Mouse (Mus musculus) MEL (cell line): ENCODE measurements around the gene Adprm. TPM values are rescaled to one million over a fixed set of nuclear protein-coding genes. Genes with fewer than 3 reads are reported as not detected.

Experiments used
- DNase-seq: peaks from one replicate; pipeline ENCODE4 v3.0.0; 2011; ENCODE audit warnings: low read depth, low spot score
- H3K27ac ChIP-seq: 2 replicates; pipeline ENCODE4 v1.5.1; 2012; ENCODE audit warnings: low read depth, mild to moderate bottlenecking, control low read depth, low read length, moderate library complexity; ENCODE audit not compliant: control insufficient read depth
- H3K27me3 ChIP-seq, 2 experiments: fragments of 150-350 bp in 1 of 2; sonication (generic) in 1 of 2; 2 replicates each; pipeline ENCODE4 v1.6.1; 2012; ENCODE audit warnings: low read length in 2 of 2, mild to moderate bottlenecking in 2 of 2, improper control_type of control experiment in 1 of 2, moderate library complexity in 1 of 2; ENCODE audit not compliant: insufficient read depth in 2 of 2, control insufficient read depth in 1 of 2
- H3K36me3 ChIP-seq, 2 experiments: 2 replicates each; pipeline ENCODE4 v1.6.1; 2012 to 2014; ENCODE audit warnings: low read length in 2 of 2, improper control_type of control experiment in 1 of 2, inconsistent platforms in 1 of 2, mild to moderate bottlenecking in 1 of 2; ENCODE audit not compliant: insufficient read depth in 2 of 2, control insufficient read depth in 1 of 2
- H3K4me1 ChIP-seq, 2 experiments: fragments of 150-350 bp in 1 of 2; sonication (generic) in 1 of 2; 2 replicates each; pipeline ENCODE4 v1.6.1; 2012; ENCODE audit warnings: low read length in 2 of 2, improper control_type of control experiment in 1 of 2, mild to moderate bottlenecking in 1 of 2; ENCODE audit not compliant: insufficient read depth in 2 of 2, control insufficient read depth in 1 of 2
- H3K4me3 ChIP-seq, 2 experiments: fragments of 150-350 bp in 1 of 2; sonication (generic) in 1 of 2; 2 replicates each; pipeline ENCODE4 v1.5.1; 2012; ENCODE audit warnings: low read depth in 2 of 2, low read length in 2 of 2, mild to moderate bottlenecking in 2 of 2, moderate library complexity in 2 of 2, control low read depth in 1 of 2, improper control_type of control experiment in 1 of 2; ENCODE audit not compliant: control insufficient read depth in 1 of 2, insufficient read depth in 1 of 2
- H3K79me2 ChIP-seq: 2 replicates; pipeline ENCODE4 v1.6.1; 2012; ENCODE audit warnings: mild to moderate bottlenecking, low read length, moderate library complexity; ENCODE audit not compliant: control insufficient read depth, poor library complexity, insufficient read depth
- H3K9ac ChIP-seq: 2 replicates; pipeline ENCODE4 v1.6.1; 2012; ENCODE audit warnings: low read depth, mild to moderate bottlenecking, control low read depth, low read length, moderate library complexity; ENCODE audit not compliant: control insufficient read depth, poor library complexity, severe bottlenecking
- H3K9me3 ChIP-seq: fragments of 150-350 bp; sonication (generic); replicated peaks from 2 replicates; pipeline ENCODE4 v1.6.1; 2012; ENCODE audit warnings: mild to moderate bottlenecking, low read length, improper control_type of control experiment, moderate library complexity; ENCODE audit not compliant: insufficient read depth
- CTCF ChIP-seq, 3 experiments: IDR thresholded peaks in 2 of 3; conservative IDR thresholded peaks in 1 of 3; 2 replicates each; pipeline ENCODE4 v1.5.1; 2011 to 2012; ENCODE audit warnings: low read length in 3 of 3, low read depth in 2 of 3, mild to moderate bottlenecking in 2 of 3, improper control_type of control experiment in 1 of 3, inconsistent platforms in 1 of 3, mixed read lengths in 1 of 3, moderate library complexity in 1 of 3; ENCODE audit not compliant: control insufficient read depth in 1 of 3, insufficient read depth in 1 of 3, poor library complexity in 1 of 3, severe bottlenecking in 1 of 3
- GATA1 ChIP-seq: IDR thresholded peaks from 2 replicates; pipeline ENCODE4 v1.6.1; 2011; ENCODE audit warnings: low read depth, low read length, improper control_type of control experiment
- HCFC1 ChIP-seq: IDR thresholded peaks from 2 replicates; pipeline ENCODE4 v1.6.1; 2012; ENCODE audit warnings: low read depth, mild to moderate bottlenecking, inconsistent platforms, low read length, improper control_type of control experiment, moderate library complexity
- MAX ChIP-seq: IDR thresholded peaks from 2 replicates; pipeline ENCODE4 v1.6.1; 2011; ENCODE audit warnings: low read length, improper control_type of control experiment
- MAZ ChIP-seq: IDR thresholded peaks from 2 replicates; pipeline ENCODE4 v1.6.1; 2012; ENCODE audit warnings: low read depth, mild to moderate bottlenecking, inconsistent platforms, low read length, improper control_type of control experiment
- MEF2A ChIP-seq: IDR thresholded peaks from 2 replicates; pipeline ENCODE4 v1.6.1; 2014; ENCODE audit warnings: low read depth, mild to moderate bottlenecking, inconsistent platforms, low read length, improper control_type of control experiment; ENCODE audit not compliant: poor library complexity, insufficient replicate concordance, severe bottlenecking; ENCODE audit errors: extremely low read depth
- MXI1 ChIP-seq: IDR thresholded peaks from 2 replicates; pipeline ENCODE4 v1.6.1; 2011; ENCODE audit warnings: mild to moderate bottlenecking, low read depth, low read length, improper control_type of control experiment
- MYC ChIP-seq: IDR thresholded peaks from 2 replicates; pipeline ENCODE4 v1.6.1; 2011; ENCODE audit warnings: low read depth, mild to moderate bottlenecking, low read length, improper control_type of control experiment, moderate library complexity
- NRF1 ChIP-seq: IDR thresholded peaks from 2 replicates; pipeline ENCODE4 v1.6.1; 2014; ENCODE audit warnings: low read depth, mild to moderate bottlenecking, inconsistent platforms, low read length, improper control_type of control experiment, moderate library complexity; ENCODE audit not compliant: poor library complexity, insufficient read depth, severe bottlenecking
- POLR2AphosphoS5 ChIP-seq: IDR thresholded peaks from 2 replicates; pipeline ENCODE4 v1.6.1; 2012; ENCODE audit warnings: low read depth, borderline replicate concordance, mild to moderate bottlenecking, inconsistent platforms, low read length, moderate library complexity, mixed read lengths
- RAD21 ChIP-seq: IDR thresholded peaks from 2 replicates; pipeline ENCODE4 v1.6.1; 2011; ENCODE audit warnings: mild to moderate bottlenecking, low read depth, low read length, improper control_type of control experiment
- SIN3A ChIP-seq: IDR thresholded peaks from 2 replicates; pipeline ENCODE4 v1.6.1; 2012; ENCODE audit warnings: low read length, improper control_type of control experiment, inconsistent platforms
- SMC3 ChIP-seq: IDR thresholded peaks from 2 replicates; pipeline ENCODE4 v1.6.1; 2011; ENCODE audit warnings: low read depth, low read length, improper control_type of control experiment
- TCF12 ChIP-seq: IDR thresholded peaks from 2 replicates; pipeline ENCODE4 v1.6.1; 2014; ENCODE audit warnings: low read depth, mild to moderate bottlenecking, inconsistent platforms, low read length, improper control_type of control experiment, moderate library complexity
- USF2 ChIP-seq, 2 experiments: IDR thresholded peaks; 2 replicates each; pipeline ENCODE4 v1.6.1; 2011 to 2012; ENCODE audit warnings: improper control_type of control experiment in 2 of 2, low read length in 2 of 2, borderline replicate concordance in 1 of 2, inconsistent platforms in 1 of 2, low read depth in 1 of 2, mild to moderate bottlenecking in 1 of 2; ENCODE audit not compliant: insufficient read depth in 1 of 2
- polyA plus RNA-seq, 2 experiments: library from polyadenylated mRNA; stranded (reverse) in 1 of 2; unstranded in 1 of 2; fragments of >175 nt in 1 of 2; fragments of >200 nt in 1 of 2; gene quantifications; 2 replicates each; pipeline versions ENCODE4 v1.2.1 to v1.2.4; 2012; ENCODE audit warnings: low replicate concordance in 2 of 2, low read depth in 1 of 2; ENCODE audit not compliant: insufficient read length in 2 of 2, insufficient read depth in 1 of 2, missing spikeins in 1 of 2
- total RNA-seq: library from RNA; depleted of rRNA; stranded (reverse); fragments of 300-350 nt; gene quantifications from 2 replicates; pipeline ENCODE4 v1.2.3, GENCODE M21; 2012

Adprm gene
- total and polyA plus RNA-seq, 3 experiments = 19.7 to 531 (median 23.0) TPM

- Histone ChIP-seq H3K4me3 (peak overlapping the region in 1 of 2 experiments; percentile 7; a peak in 1 of 4 replicates), H3K27ac (no peak overlapping the region), H3K9me3 (no peaks in the 10 kb centered on the region), H3K36me3 (peaks cover 0 to 2% of the 10 kb centered on the region in 2 experiments; a peak in 1 of 4 replicates), H3K79me2 (no peaks in the 10 kb centered on the region), H3K4me1 (peaks cover 6 to 10% of the 10 kb centered on the region in 2 experiments; a peak in 3 of 4 replicates), H3K9ac (no peak overlapping the region), H3K27me3 (peaks cover 2% of the 10 kb centered on the region in 2 experiments; a peak in 1 of 4 replicates)
- TF ChIP-seq NRF1 (no peak), MAZ (0 out of 2 replicates have a peak, but pooled peaks have one; percentile 41), SIN3A (peak; percentile 43; the same call in 1 of the 2 replicates), TCF12 (no peak), POLR2AphosphoS5 (no peak), MXI1 (peak; percentile 35; the same call in 1 of the 2 replicates)
- DNase-seq = peak; percentile 76
These were observed 28.8 kb upstream of the Adprm start for GRCm38 (mm10) chr11:67081125-67081649.

- no peak overlapping the region for H3K9ac ChIP-seq
- H3K9me3 ChIP-seq = no peaks in the 10 kb centered on the region
- peak; percentile 82 for DNase-seq
- H3K4me3 ChIP-seq = no peak overlapping the region
- peaks cover 6 to 10% of the 10 kb centered on the region in 2 experiments; a peak in 3 of 4 replicates for H3K4me1 ChIP-seq
- no peak overlapping the region for H3K27ac ChIP-seq
- peaks cover 2 to 3% of the 10 kb centered on the region in 2 experiments; a peak in 1 of 4 replicates for H3K27me3 ChIP-seq
- H3K36me3 ChIP-seq = peaks cover 0 to 2% of the 10 kb centered on the region in 2 experiments; a peak in 1 of 4 replicates
- peak; percentile 33; the same call in 1 of the 2 replicates for TF ChIP-seq HCFC1
- no peak for TF ChIP-seq MYC
- TF ChIP-seq GATA1 = no peak
- TF ChIP-seq USF2 (IDR thresholded peaks at IDR 0.05; ENCODE audit: borderline replicate concordance in 1 of 2, insufficient read depth in 1 of 2, low read depth in 1 of 2, low read length in 2 of 2) = no peak
- TF ChIP-seq MAX = no peak
- TF ChIP-seq CTCF (IDR thresholded peaks at IDR 0.05 in 2 of 3, conservative IDR thresholded peaks at IDR 0.05 in 1 of 3; ENCODE audit: control insufficient read depth in 1 of 3, insufficient read depth in 1 of 3, low read depth in 2 of 3, low read length in 3 of 3, poor library complexity in 1 of 3, severe bottlenecking in 1 of 3) = peak; percentile 67 to 81 (median 75)
- no peak for TF ChIP-seq MEF2A
- TF ChIP-seq RAD21 = peak; percentile 11
- TF ChIP-seq SMC3 = peak; percentile 59
- no peak for TF ChIP-seq TCF12
- H3K79me2 ChIP-seq = no peaks in the 10 kb centered on the region
These were observed 27.8 kb upstream of the Adprm start for GRCm38 (mm10) chr11:67080168-67080567.
